Mouse (Mus musculus): ENCODE results near the gene Sema4c. TPM values are rescaled to one million over a fixed set of nuclear protein-coding genes. Genes with fewer than 3 reads are reported as not detected.

The Sema4c gene
- polyA plus RNA-seq, 1 experiment from 2014 or later = 2.3 TPM

- no peaks in the 10 kb centered on the region for H3K9me3 ChIP-seq (ENCODE audit: control insufficient read depth, low read length)
- DNase-seq (ENCODE audit: low spot score) = peak; percentile 95
- H3K27ac ChIP-seq (replicated peaks; ENCODE audit: low read depth, low read length) = peak overlapping the region; percentile 100
- H3K4me1 ChIP-seq (ENCODE audit: control insufficient read depth, insufficient read depth, low read length) = peaks cover 24% of the 10 kb centered on the region
- H3K4me2 ChIP-seq (ENCODE audit: low read depth, low read length) = peak overlapping the region; percentile 90
- peak overlapping the region; percentile 96 for H3K4me3 ChIP-seq (ENCODE audit: low read depth, low read length)
- WGBS = under 1% methylated on average over 35 of the region's 52 CpGs
- ATAC-seq (ENCODE audit: low read depth) = peak; percentile 86
- peak overlapping the region; percentile 97 for H3K9ac ChIP-seq (ENCODE audit: low read depth, low read length)
- peaks cover 31% of the 10 kb centered on the region for H3K36me3 ChIP-seq (ENCODE audit: control insufficient read depth, insufficient read depth, low read length)
- H3K27me3 ChIP-seq (replicated peaks; ENCODE audit: control insufficient read depth, insufficient read depth, low read length) = no peaks in the 10 kb centered on the region
Observed at GRCm38 (mm10) chr1:36556553-36557456, 1.3 kb downstream of the Sema4c start.

GRCm38 (mm10) chr1:36555798-36556395 lies 2.3 kb downstream of the Sema4c start:
- peak overlapping the region; percentile 97 for H3K9ac ChIP-seq (ENCODE audit: low read depth, low read length)
- ATAC-seq (ENCODE audit: low read depth) (no peak), DNase-seq (ENCODE audit: low spot score) (no peak)
- peaks cover 24% of the 10 kb centered on the region for H3K4me1 ChIP-seq (ENCODE audit: control insufficient read depth, insufficient read depth, low read length)
- H3K36me3 ChIP-seq (ENCODE audit: control insufficient read depth, insufficient read depth, low read length) = peaks cover 40% of the 10 kb centered on the region
- peak overlapping the region; percentile 100 for H3K27ac ChIP-seq (replicated peaks; ENCODE audit: low read depth, low read length)
- H3K9me3 ChIP-seq (ENCODE audit: control insufficient read depth, low read length) = no peaks in the 10 kb centered on the region
- H3K4me2 ChIP-seq (ENCODE audit: low read depth, low read length) = peak overlapping the region; percentile 90
- peak overlapping the region; percentile 96 for H3K4me3 ChIP-seq (ENCODE audit: low read depth, low read length)
- 3% methylated on average over 7 of the region's 8 CpGs for WGBS
- H3K27me3 ChIP-seq (replicated peaks; ENCODE audit: control insufficient read depth, insufficient read depth, low read length) = no peaks in the 10 kb centered on the region

GRCm38 (mm10) chr1:36554633-36555399 lies 3.3 kb downstream of the Sema4c start:
- ATAC-seq (ENCODE audit: low read depth) (no peak), DNase-seq (ENCODE audit: low spot score) (no peak)
- Histone ChIP-seq H3K4me2 (ENCODE audit: low read depth, low read length) (peak overlapping the region; percentile 90), H3K9me3 (ENCODE audit: control insufficient read depth, low read length) (no peaks in the 10 kb centered on the region), H3K36me3 (ENCODE audit: control insufficient read depth, insufficient read depth, low read length) (peaks cover 51% of the 10 kb centered on the region), H3K9ac (ENCODE audit: low read depth, low read length) (peak overlapping the region; percentile 97), H3K27me3 (replicated peaks; ENCODE audit: control insufficient read depth, insufficient read depth, low read length) (no peaks in the 10 kb centered on the region), H3K4me3 (ENCODE audit: low read depth, low read length) (peak overlapping the region; percentile 96), H3K4me1 (ENCODE audit: control insufficient read depth, insufficient read depth, low read length) (peaks cover 22% of the 10 kb centered on the region), H3K27ac (replicated peaks; ENCODE audit: low read depth, low read length) (peak overlapping the region; percentile 100; the same call in 1 of the 2 replicates)
- WGBS = 65% methylated on average over 21 of the region's 21 CpGs

GRCm38 (mm10) chr1:36552506-36552905 lies 5.6 kb downstream of the Sema4c start:
- ATAC-seq (ENCODE audit: low read depth) = no peak
- no peaks in the 10 kb centered on the region for H3K27me3 ChIP-seq (replicated peaks; ENCODE audit: control insufficient read depth, insufficient read depth, low read length)
- no peak for DNase-seq (ENCODE audit: low spot score)
- H3K9me3 ChIP-seq (ENCODE audit: control insufficient read depth, low read length) = no peaks in the 10 kb centered on the region
- H3K4me2 ChIP-seq (ENCODE audit: low read depth, low read length) = no peak overlapping the region
- WGBS = 89% methylated on average over 16 of the region's 16 CpGs
- no peak overlapping the region for H3K4me3 ChIP-seq (ENCODE audit: low read depth, low read length)
- H3K9ac ChIP-seq (ENCODE audit: low read depth, low read length) = no peak overlapping the region
- no peak overlapping the region for H3K27ac ChIP-seq (replicated peaks; ENCODE audit: low read depth, low read length)
- peaks cover 20% of the 10 kb centered on the region for H3K4me1 ChIP-seq (ENCODE audit: control insufficient read depth, insufficient read depth, low read length)
- H3K36me3 ChIP-seq (ENCODE audit: control insufficient read depth, insufficient read depth, low read length) = peaks cover 63% of the 10 kb centered on the region

- Histone ChIP-seq H3K4me3 (ENCODE audit: low read depth, low read length) (no peak overlapping the region), H3K9ac (ENCODE audit: low read depth, low read length) (no peak overlapping the region), H3K4me1 (ENCODE audit: control insufficient read depth, insufficient read depth, low read length) (peaks cover 22% of the 10 kb centered on the region), H3K27ac (replicated peaks; ENCODE audit: low read depth, low read length) (no peak overlapping the region), H3K36me3 (ENCODE audit: control insufficient read depth, insufficient read depth, low read length) (peaks cover 63% of the 10 kb centered on the region), H3K27me3 (replicated peaks; ENCODE audit: control insufficient read depth, insufficient read depth, low read length) (no peaks in the 10 kb centered on the region), H3K4me2 (ENCODE audit: low read depth, low read length) (no peak overlapping the region), H3K9me3 (ENCODE audit: control insufficient read depth, low read length) (no peaks in the 10 kb centered on the region)
- ATAC-seq (ENCODE audit: low read depth) = no peak
- WGBS = 82% methylated on average over 16 of the region's 17 CpGs
- no peak for DNase-seq (ENCODE audit: low spot score)
Observed at GRCm38 (mm10) chr1:36551904-36552303, 6.2 kb downstream of the Sema4c start.

- Histone ChIP-seq H3K9ac (ENCODE audit: low read depth, low read length) (no peak overlapping the region), H3K4me2 (ENCODE audit: low read depth, low read length) (no peak overlapping the region), H3K9me3 (ENCODE audit: control insufficient read depth, low read length) (no peaks in the 10 kb centered on the region), H3K4me1 (ENCODE audit: control insufficient read depth, insufficient read depth, low read length) (peaks cover 21% of the 10 kb centered on the region), H3K27ac (replicated peaks; ENCODE audit: low read depth, low read length) (no peak overlapping the region), H3K4me3 (ENCODE audit: low read depth, low read length) (no peak overlapping the region), H3K27me3 (replicated peaks; ENCODE audit: control insufficient read depth, insufficient read depth, low read length) (no peaks in the 10 kb centered on the region), H3K36me3 (ENCODE audit: control insufficient read depth, insufficient read depth, low read length) (peaks cover 63% of the 10 kb centered on the region)
- WGBS = 81% methylated on average over 20 of the region's 20 CpGs
- DNase-seq (ENCODE audit: low spot score) = no peak
- no peak for ATAC-seq (ENCODE audit: low read depth)
Observed at GRCm38 (mm10) chr1:36550075-36550863, 7.9 kb downstream of the Sema4c start.

GRCm38 (mm10) chr1:36549491-36549890 lies 8.7 kb downstream of the Sema4c start:
- Histone ChIP-seq H3K27ac (replicated peaks; ENCODE audit: low read depth, low read length) (no peak overlapping the region), H3K9me3 (ENCODE audit: control insufficient read depth, low read length) (no peaks in the 10 kb centered on the region), H3K4me1 (ENCODE audit: control insufficient read depth, insufficient read depth, low read length) (peaks cover 19% of the 10 kb centered on the region), H3K27me3 (replicated peaks; ENCODE audit: control insufficient read depth, insufficient read depth, low read length) (no peaks in the 10 kb centered on the region), H3K4me2 (ENCODE audit: low read depth, low read length) (no peak overlapping the region), H3K4me3 (ENCODE audit: low read depth, low read length) (no peak overlapping the region), H3K9ac (ENCODE audit: low read depth, low read length) (no peak overlapping the region), H3K36me3 (ENCODE audit: control insufficient read depth, insufficient read depth, low read length) (peaks cover 59% of the 10 kb centered on the region)
- ATAC-seq (ENCODE audit: low read depth) (no peak), DNase-seq (ENCODE audit: low spot score) (no peak)
- WGBS = 78% methylated on average over 17 of the region's 18 CpGs

GRCm38 (mm10) chr1:36548771-36549170 lies 9.4 kb downstream of the Sema4c start:
- Histone ChIP-seq H3K9me3 (ENCODE audit: control insufficient read depth, low read length) (no peaks in the 10 kb centered on the region), H3K27me3 (replicated peaks; ENCODE audit: control insufficient read depth, insufficient read depth, low read length) (no peaks in the 10 kb centered on the region), H3K27ac (replicated peaks; ENCODE audit: low read depth, low read length) (no peak overlapping the region), H3K4me2 (ENCODE audit: low read depth, low read length) (no peak overlapping the region), H3K4me1 (ENCODE audit: control insufficient read depth, insufficient read depth, low read length) (peaks cover 19% of the 10 kb centered on the region), H3K36me3 (ENCODE audit: control insufficient read depth, insufficient read depth, low read length) (peaks cover 52% of the 10 kb centered on the region), H3K4me3 (ENCODE audit: low read depth, low read length) (no peak overlapping the region), H3K9ac (ENCODE audit: low read depth, low read length) (no peak overlapping the region; the same call in 1 of the 2 replicates)
- ATAC-seq (ENCODE audit: low read depth) (no peak), DNase-seq (ENCODE audit: low spot score) (no peak)
- 42% methylated on average over 8 of the region's 8 CpGs for WGBS
